Mouse (Mus musculus): Measurements from ENCODE around the gene Cs. TPM values are rescaled to one million over a fixed set of nuclear protein-coding genes. Genes with fewer than 3 reads are reported as not detected.

Cs gene
- polyA plus RNA-seq, 1 experiment from 2014 or later = 167 TPM

- ATAC-seq (replicated peaks; ENCODE audit: low FRiP score, low read depth) (no peak; the same call in 1 of the 2 replicates), DNase-seq (ENCODE audit: low spot score) (peak; percentile 68)
- Histone ChIP-seq H3K27ac (peak overlapping the region; percentile 95), H3K27me3 (ENCODE audit: insufficient read depth, low read length) (no peaks in the 10 kb centered on the region), H3K9ac (ENCODE audit: low read depth, low read length) (peak overlapping the region; percentile 82), H3K4me2 (ENCODE audit: low read length) (peak overlapping the region; percentile 86), H3K4me3 (replicated peaks; ENCODE audit: low read depth, low read length) (peak overlapping the region; percentile 80), H3K36me3 (ENCODE audit: insufficient read depth, low read length) (peaks cover 16% of the 10 kb centered on the region; the same call in 1 of the 2 replicates), H3K4me1 (replicated peaks; ENCODE audit: insufficient read depth, low read length) (peaks cover 15% of the 10 kb centered on the region), H3K9me3 (replicated peaks; ENCODE audit: low read length) (no peaks in the 10 kb centered on the region)
- no peak for TF ChIP-seq CTCF (IDR thresholded peaks at IDR 0.05; ENCODE audit: low read depth)
- under 1% methylated on average over 14 of the region's 14 CpGs for WGBS
Observed at GRCm38 (mm10) chr10:128412055-128412381, 74.5 kb downstream of the Cs start.

Small RNA genes within 50 kb of the gene (microRNA-seq; reads per million reads assigned to microRNA genes)
- gene Gm25361 = not detected
- not detected for gene Gm26308
- not detected for gene Mir6914
- 0.60 reads per million for gene Mir6915

Other genes with a start within 250 kb of the Cs start
- gene Baz2a, start 246.2 kb upstream of the Cs start, polyA plus RNA-seq (2015; fragmentation: Nextera tagmentation; extraction: Ambion mirVana) = 9.8 and 11.3 TPM in 2 replicates
- gene Rbms2, start 157.4 kb upstream of the Cs start, polyA plus RNA-seq (2015; fragmentation: Nextera tagmentation; extraction: Ambion mirVana) = 27.0 and 30.0 TPM in 2 replicates
- 0.68 and 0.79 TPM in 2 replicates for gene Gls2, start 143.3 kb upstream of the Cs start, polyA plus RNA-seq (2015; fragmentation: Nextera tagmentation; extraction: Ambion mirVana)
- gene Spryd4, start 125.9 kb upstream of the Cs start, polyA plus RNA-seq (2015; fragmentation: Nextera tagmentation; extraction: Ambion mirVana) = 31.5 and 35.1 TPM in 2 replicates
- not detected in 2 replicates for gene Mip, start 111.9 kb upstream of the Cs start, polyA plus RNA-seq (2015; fragmentation: Nextera tagmentation; extraction: Ambion mirVana)
- gene Timeless, start 105.7 kb upstream of the Cs start, polyA plus RNA-seq (2015; fragmentation: Nextera tagmentation; extraction: Ambion mirVana) = 26.4 and 33.3 TPM in 2 replicates
- 0.11 and 0.34 TPM in 2 replicates for gene Apon, start 83.6 kb upstream of the Cs start, polyA plus RNA-seq (2015; fragmentation: Nextera tagmentation; extraction: Ambion mirVana)
- gene Apof, start 69.1 kb upstream of the Cs start, polyA plus RNA-seq (2015; fragmentation: Nextera tagmentation; extraction: Ambion mirVana) = 0.21 and 0.42 TPM in 2 replicates
- 9.0 and 10.9 TPM in 2 replicates for gene Stat2, start 67.2 kb upstream of the Cs start, polyA plus RNA-seq (2015; fragmentation: Nextera tagmentation; extraction: Ambion mirVana)
- 0.13 and 0.16 TPM in 2 replicates for gene Il23a, start 39.0 kb upstream of the Cs start, polyA plus RNA-seq (2015; fragmentation: Nextera tagmentation; extraction: Ambion mirVana)
- gene Pan2, start 34.4 kb upstream of the Cs start, polyA plus RNA-seq (2015; fragmentation: Nextera tagmentation; extraction: Ambion mirVana) = 26.5 and 28.5 TPM in 2 replicates
- gene Cnpy2, start 15.3 kb upstream of the Cs start, polyA plus RNA-seq (2015; fragmentation: Nextera tagmentation; extraction: Ambion mirVana) = 350 and 363 TPM in 2 replicates
- gene Coq10a, start 31.3 kb downstream of the Cs start, polyA plus RNA-seq (2015; fragmentation: Nextera tagmentation; extraction: Ambion mirVana) = 18.3 and 19.7 TPM in 2 replicates
- 6.2 TPM in 2 replicates for gene Ankrd52, start 39.4 kb downstream of the Cs start, polyA plus RNA-seq (2015; fragmentation: Nextera tagmentation; extraction: Ambion mirVana)
- gene Slc39a5, start 63.5 kb downstream of the Cs start, polyA plus RNA-seq (2015; fragmentation: Nextera tagmentation; extraction: Ambion mirVana) = 56.0 and 64.8 TPM in 2 replicates
- gene Nabp2, start 73.8 kb downstream of the Cs start, polyA plus RNA-seq (2015; fragmentation: Nextera tagmentation; extraction: Ambion mirVana) = 82.4 and 85.5 TPM in 2 replicates
- gene Rnf41, start 73.9 kb downstream of the Cs start, polyA plus RNA-seq (2015; fragmentation: Nextera tagmentation; extraction: Ambion mirVana) = 34.9 and 39.3 TPM in 2 replicates
- 40.5 and 44.9 TPM in 2 replicates for gene Smarcc2, start 121.5 kb downstream of the Cs start, polyA plus RNA-seq (2015; fragmentation: Nextera tagmentation; extraction: Ambion mirVana)
- 1,410 and 1,495 TPM in 2 replicates for gene Myl6, start 156.4 kb downstream of the Cs start, polyA plus RNA-seq (2015; fragmentation: Nextera tagmentation; extraction: Ambion mirVana)
- gene Myl6b, start 161.0 kb downstream of the Cs start, polyA plus RNA-seq (2015; fragmentation: Nextera tagmentation; extraction: Ambion mirVana) = 3.2 and 3.7 TPM in 2 replicates
- 15.9 TPM in 2 replicates for gene Esyt1, start 188.1 kb downstream of the Cs start, polyA plus RNA-seq (2015; fragmentation: Nextera tagmentation; extraction: Ambion mirVana)
- 13.7 and 16.9 TPM in 2 replicates for gene Zc3h10, start 210.0 kb downstream of the Cs start, polyA plus RNA-seq (2015; fragmentation: Nextera tagmentation; extraction: Ambion mirVana)
- 3,897 and 4,536 TPM in 2 replicates for gene Rpl41, start 211.6 kb downstream of the Cs start, polyA plus RNA-seq (2015; fragmentation: Nextera tagmentation; extraction: Ambion mirVana)
- gene Pa2g4, start 228.3 kb downstream of the Cs start, polyA plus RNA-seq (2015; fragmentation: Nextera tagmentation; extraction: Ambion mirVana) = 124 and 132 TPM in 2 replicates